Mouse (Mus musculus) embryonic fibroblast, embryonic 13.5 days (primary cell): ENCODE measurements around the gene Tspan9. TPM values are rescaled to one million over a fixed set of nuclear protein-coding genes. Genes with fewer than 3 reads are reported as not detected.

ENCODE experiments used
- H3K27ac ChIP-seq: 2 replicates; pipeline ENCODE4 v1.5.1; 2012; ENCODE audit warnings: low read length, control low read depth, inconsistent platforms; ENCODE audit not compliant: insufficient read depth
- H3K4me1 ChIP-seq: 2 replicates; pipeline ENCODE4 v1.6.1; 2011; ENCODE audit warnings: low read length; ENCODE audit not compliant: control insufficient read depth, insufficient read depth
- H3K4me3 ChIP-seq: 2 replicates; pipeline ENCODE4 v1.5.1; 2011; ENCODE audit warnings: mild to moderate bottlenecking, control low read depth, low read length; ENCODE audit not compliant: insufficient read depth
- CTCF ChIP-seq: IDR thresholded peaks from 2 replicates; pipeline ENCODE4 v1.5.1; 2011; ENCODE audit warnings: mild to moderate bottlenecking, control low read depth, low read length, moderate library complexity, borderline replicate concordance; ENCODE audit not compliant: insufficient read depth
- POLR2A ChIP-seq: IDR thresholded peaks from 2 replicates; pipeline ENCODE4 v1.6.1; 2011; ENCODE audit warnings: low read depth, mild to moderate bottlenecking, control low read depth, low read length, moderate library complexity
- polyA plus RNA-seq: library from polyadenylated mRNA; stranded (reverse); fragments of >200 nt; gene quantifications from 2 replicates; pipeline ENCODE4 v1.2.4, GENCODE M21; 2011; ENCODE audit warnings: low read depth; ENCODE audit not compliant: missing spikeins, insufficient read length

The Tspan9 gene
- polyA plus RNA-seq, 1 experiment = 113 TPM

- Histone ChIP-seq H3K4me1 (no peaks in the 10 kb centered on the region), H3K27ac (no peak overlapping the region), H3K4me3 (no peak overlapping the region)
- TF ChIP-seq CTCF (no peak), POLR2A (no peak)
Measured at GRCm38 (mm10) chr6:127956172-127956571, 187.2 kb downstream of the Tspan9 start.

- H3K4me1 ChIP-seq = no peaks in the 10 kb centered on the region
- H3K4me3 ChIP-seq = no peak overlapping the region
- TF ChIP-seq POLR2A (no peak), CTCF (no peak)
- no peak overlapping the region for H3K27ac ChIP-seq
Measured at GRCm38 (mm10) chr6:127953071-127953470, 190.3 kb downstream of the Tspan9 start.

- TF ChIP-seq POLR2A (no peak), CTCF (no peak)
- Histone ChIP-seq H3K4me1 (no peaks in the 10 kb centered on the region), H3K27ac (no peak overlapping the region), H3K4me3 (no peak overlapping the region)
Measured at GRCm38 (mm10) chr6:127949885-127950284, 193.5 kb downstream of the Tspan9 start.

GRCm38 (mm10) chr6:127948656-127949055, 194.7 kb downstream of the Tspan9 start:
- no peak overlapping the region for H3K4me3 ChIP-seq
- H3K27ac ChIP-seq = no peak overlapping the region
- no peak for TF ChIP-seq POLR2A
- TF ChIP-seq CTCF = no peak
- H3K4me1 ChIP-seq = no peaks in the 10 kb centered on the region

- peak; percentile 70 for TF ChIP-seq CTCF
- no peak for TF ChIP-seq POLR2A
- H3K4me3 ChIP-seq = no peak overlapping the region
- H3K27ac ChIP-seq = no peak overlapping the region
- H3K4me1 ChIP-seq = no peaks in the 10 kb centered on the region
Measured at GRCm38 (mm10) chr6:127945725-127946124, 197.7 kb downstream of the Tspan9 start.

- TF ChIP-seq POLR2A = no peak
- TF ChIP-seq CTCF = no peak
- no peaks in the 10 kb centered on the region for H3K4me1 ChIP-seq
- no peak overlapping the region for H3K4me3 ChIP-seq
- no peak overlapping the region for H3K27ac ChIP-seq
Measured at GRCm38 (mm10) chr6:127942421-127942820, 201.0 kb downstream of the Tspan9 start.

- TF ChIP-seq CTCF (no peak), POLR2A (no peak)
- H3K4me3 ChIP-seq = no peak overlapping the region
- H3K4me1 ChIP-seq = no peaks in the 10 kb centered on the region
- H3K27ac ChIP-seq = no peak overlapping the region
Measured at GRCm38 (mm10) chr6:127935105-127935504, 208.3 kb downstream of the Tspan9 start.

GRCm38 (mm10) chr6:127933841-127934240, 209.6 kb downstream of the Tspan9 start:
- Histone ChIP-seq H3K27ac (no peak overlapping the region), H3K4me3 (no peak overlapping the region), H3K4me1 (no peaks in the 10 kb centered on the region)
- TF ChIP-seq POLR2A = no peak
- no peak for TF ChIP-seq CTCF

- no peak overlapping the region for H3K4me3 ChIP-seq
- no peak overlapping the region for H3K27ac ChIP-seq
- H3K4me1 ChIP-seq = no peaks in the 10 kb centered on the region
- TF ChIP-seq CTCF (no peak), POLR2A (no peak)
Measured at GRCm38 (mm10) chr6:127932697-127933096, 210.7 kb downstream of the Tspan9 start.

GRCm38 (mm10) chr6:127928682-127929081, 214.7 kb downstream of the Tspan9 start:
- TF ChIP-seq CTCF (no peak), POLR2A (no peak)
- Histone ChIP-seq H3K4me3 (no peak overlapping the region), H3K27ac (no peak overlapping the region), H3K4me1 (no peaks in the 10 kb centered on the region)

GRCm38 (mm10) chr6:127925915-127926314, 217.5 kb downstream of the Tspan9 start:
- no peak overlapping the region for H3K27ac ChIP-seq
- H3K4me1 ChIP-seq = no peaks in the 10 kb centered on the region
- H3K4me3 ChIP-seq = no peak overlapping the region
- TF ChIP-seq CTCF = no peak
- no peak for TF ChIP-seq POLR2A
